Mouse (Mus musculus): Measurements from ENCODE around the gene Fam13c.

DNA sequence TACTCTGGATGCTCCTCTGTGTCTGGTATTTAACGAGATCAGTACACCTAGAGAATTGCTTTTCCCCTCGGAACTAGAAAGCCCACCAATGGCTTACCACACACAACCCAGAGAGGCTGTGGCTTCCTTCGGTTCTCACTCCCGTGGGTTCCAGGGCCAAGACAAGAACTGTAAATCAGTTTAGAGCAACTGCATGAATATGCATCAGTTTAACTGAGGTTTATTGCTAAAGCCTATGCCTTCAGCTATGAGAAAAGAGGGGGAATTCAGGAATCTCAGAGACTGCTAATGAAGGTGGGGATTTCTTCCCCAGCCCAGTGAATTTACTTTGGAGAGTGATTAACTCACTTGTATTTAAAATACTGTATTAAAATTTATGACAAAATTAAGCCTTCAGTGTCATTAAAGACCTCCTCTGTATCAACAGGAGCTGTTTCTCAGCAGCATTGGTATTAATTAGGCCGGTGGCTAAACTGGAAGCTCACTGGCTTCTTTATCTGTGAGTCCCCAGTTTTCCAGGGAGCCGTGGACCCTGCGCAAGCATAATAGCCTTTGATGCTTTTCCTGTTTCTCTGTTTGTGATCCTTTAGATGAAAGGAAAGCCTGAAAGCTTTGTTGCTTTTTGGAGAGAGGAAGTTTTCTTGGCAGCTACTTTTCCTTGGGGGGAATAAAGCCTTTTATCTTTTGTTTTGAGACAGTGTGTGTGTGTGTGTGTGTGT lies 44.4 kb downstream of the Fam13c start:
- TF ChIP-seq CTCF (IDR thresholded peaks at IDR 0.05; ENCODE audit: extremely low read depth, insufficient read depth, insufficient read length, insufficient replicate concordance) (no peak), POLR2A (IDR thresholded peaks at IDR 0.05; ENCODE audit: low read depth, low read length) (no peak)
